Mouse (Mus musculus) spleen, adult 2 months (tissue): Measurements from ENCODE around the gene Scgb1a1.

Source experiments
- CTCF ChIP-seq: fragments of 200-500 bp; IDR thresholded peaks from 2 replicates; pipeline ENCODE4 v1.5.1; 2011; ENCODE audit warnings: mild to moderate bottlenecking, inconsistent platforms; ENCODE audit not compliant: insufficient read depth, insufficient read length, insufficient replicate concordance; ENCODE audit errors: extremely low read depth
- POLR2A ChIP-seq: fragments of 200-500 bp; IDR thresholded peaks from 2 replicates; pipeline ENCODE4 v1.6.1; 2011; ENCODE audit warnings: low read depth, low read length, inconsistent platforms

DNA sequence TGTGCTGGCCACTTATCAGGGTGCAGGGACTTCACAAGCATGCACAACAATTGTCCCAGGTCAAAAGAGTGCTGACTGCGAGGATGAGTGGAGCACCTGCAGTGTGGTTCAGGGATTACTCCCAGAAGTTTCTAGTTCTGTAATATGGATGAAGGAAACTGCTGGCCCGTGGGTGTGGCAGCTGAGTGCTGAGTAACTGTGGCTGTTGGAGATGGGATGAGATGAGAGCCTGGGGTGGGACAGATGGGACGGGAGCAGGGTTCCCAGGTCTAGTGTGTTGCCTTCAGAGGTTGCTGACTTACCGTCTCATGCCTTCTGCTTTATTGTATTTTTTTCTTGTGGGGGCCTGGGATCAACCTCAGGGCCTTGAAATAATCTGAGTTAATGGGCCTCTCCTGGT is 28.8 kb downstream of the Scgb1a1 start:
- TF ChIP-seq CTCF (no peak), POLR2A (no peak)
